ENCODE assay signal across 8 mouse cellular contexts in genomic region chr10:93640521-93640952, GRCm38 (mm10). TPM values are rescaled to one million over a fixed set of nuclear protein-coding genes. Genes with fewer than 3 reads are reported as not detected.
DNase-seq lines count a peak whose midpoint lies in the region; ATAC-seq lines count a peak whose summit lies in the region.

Ntn4 (plus strand) TSS chr10:93640681.

- H3K36me3 ChIP-seq in erythroblast, embryonic 14.5 days (ENCODE audit: control insufficient read depth), result no peaks in the 10 kb centered on the region
- H3K36me3 ChIP-seq in hindbrain, embryonic 13.5 days, result peaks cover 6% of the 10 kb centered on the region; the same call in 1 of the 2 replicates
- no peaks in the 10 kb centered on the region for H3K36me3 ChIP-seq in midbrain, embryonic 16.5 days (ENCODE audit: control insufficient read depth, insufficient read depth, low read length)

- DNase-seq in thymus, postnatal 14 days, result peak; percentile 8
- DNase-seq in thymus, postnatal 25 days, result no peak
- DNase-seq in c-Kit-positive CD71-positive TER-119-positive erythroid progenitor cells, embryonic 14.5 days (ENCODE audit: low spot score), result no peak
- no peak for DNase-seq in retina, embryonic 14.5 days (ENCODE audit: low spot score)

- peaks cover 17% of the 10 kb centered on the region for H3K4me1 ChIP-seq in erythroblast, embryonic 14.5 days (ENCODE audit: control insufficient read depth)
- H3K4me1 ChIP-seq in hindbrain, embryonic 13.5 days (replicated peaks), result peaks cover 38% of the 10 kb centered on the region
- H3K4me1 ChIP-seq in midbrain, embryonic 16.5 days (ENCODE audit: control insufficient read depth, insufficient read depth, low read length), result peaks cover 6% of the 10 kb centered on the region

- peaks cover 67% of the 10 kb centered on the region for H3K27me3 ChIP-seq in erythroblast, embryonic 14.5 days (ENCODE audit: control insufficient read depth)
- 0 out of 2 replicates have a peak, but pooled peaks cover 3% of the 10 kb centered on the region for H3K27me3 ChIP-seq in hindbrain, embryonic 13.5 days
- H3K27me3 ChIP-seq in midbrain, embryonic 16.5 days (ENCODE audit: control insufficient read depth, insufficient read depth, low read depth, low read length), result no peaks in the 10 kb centered on the region

- peaks cover 4% of the 10 kb centered on the region; the same call in 1 of the 2 replicates for H3K9me3 ChIP-seq in erythroblast, embryonic 14.5 days (ENCODE audit: control insufficient read depth, low read length)
- H3K9me3 ChIP-seq in hindbrain, embryonic 13.5 days, result no peaks in the 10 kb centered on the region
- no peaks in the 10 kb centered on the region for H3K9me3 ChIP-seq in midbrain, embryonic 16.5 days (replicated peaks; ENCODE audit: control insufficient read depth, low read length, poor library complexity, severe bottlenecking)

- peak within 1 kb of the TSS; percentile 83 for H3K4me2 ChIP-seq in hindbrain, embryonic 13.5 days
- peak within 1 kb of the TSS; percentile 99 for H3K4me2 ChIP-seq in midbrain, embryonic 16.5 days (ENCODE audit: low read length)

- 4% methylated on average over 26 of the region's 30 CpGs for WGBS in hindbrain, embryonic 13.5 days
- 4% methylated on average over 23 of the region's 30 CpGs for WGBS in midbrain, embryonic 16.5 days

- peak within 1 kb of the TSS; percentile 49 for H3K4me3 ChIP-seq in erythroblast, embryonic 14.5 days (replicated peaks)
- peak within 1 kb of the TSS; percentile 87 for H3K4me3 ChIP-seq in hindbrain, embryonic 13.5 days
- H3K4me3 ChIP-seq in midbrain, embryonic 16.5 days (ENCODE audit: low read depth, low read length), result peak within 1 kb of the TSS; percentile 82

- H3K27ac ChIP-seq in hindbrain, embryonic 13.5 days, result peak within 1 kb of the TSS; percentile 85
- peak within 1 kb of the TSS; percentile 80 for H3K27ac ChIP-seq in midbrain, embryonic 16.5 days (ENCODE audit: low read length)

- peak within 1 kb of the TSS; percentile 95 for H3K9ac ChIP-seq in hindbrain, embryonic 13.5 days
- peak within 1 kb of the TSS; percentile 90 for H3K9ac ChIP-seq in midbrain, embryonic 16.5 days (ENCODE audit: low read depth, low read length)

- ATAC-seq in erythroblast, adult 5-6 weeks (replicated peaks; ENCODE audit: low FRiP score, poor library complexity, severe bottlenecking), result no peak
- ATAC-seq in hindbrain, embryonic 13.5 days (ENCODE audit: low FRiP score), result no peak; the same call in 1 of the 2 replicates
- ATAC-seq in midbrain, embryonic 16.5 days, result peak; percentile 1

RNA-seq across cellular contexts. Expression of gene Ntn4, which starts in this region (rescaled TPM):
- polyA plus RNA-seq in erythroblast, embryonic 14.5 days (2012), result not detected in 2 replicates
- total RNA-seq in erythroblast, adult 5-6 weeks (2015; ENCODE audit: low replicate concordance), result 8.8 and 13.0 TPM in 2 replicates
- total RNA-seq in erythroblast, adult 5-6 weeks (2017; ENCODE audit: low replicate concordance), result 12.6 and 16.9 TPM in 2 replicates
- polyA plus RNA-seq in hindbrain, embryonic 13.5 days (2015; fragmentation: Nextera tagmentation; extraction: Ambion mirVana), result 1.2 and 2.2 TPM in 2 replicates
- 0.50 and 1.7 TPM in 2 replicates for polyA plus RNA-seq in midbrain, embryonic 16.5 days (2015; fragmentation: Nextera tagmentation; extraction: Ambion mirVana)
